Mouse (Mus musculus): ENCODE measurements around the gene Dscam.

DNA sequence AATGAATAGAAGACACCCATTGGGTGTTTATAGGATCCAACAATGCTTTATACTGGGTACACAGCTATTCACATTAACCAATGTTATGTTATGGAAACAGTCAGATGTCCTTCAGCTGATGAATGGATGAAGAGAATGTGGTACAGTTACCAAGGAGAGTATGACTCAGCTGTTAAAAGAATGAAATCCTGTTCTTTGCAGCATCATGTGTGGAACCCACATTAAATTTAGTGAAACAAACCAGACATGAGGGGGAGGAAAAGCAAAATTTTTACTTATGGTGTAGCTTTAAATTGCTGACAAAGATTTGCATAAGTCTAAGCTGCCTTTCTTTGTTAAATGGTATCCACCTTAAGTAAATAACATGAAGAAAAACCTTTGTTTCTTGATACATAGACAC is 610.8 kb downstream of the Dscam start:
- TF ChIP-seq CTCF (IDR thresholded peaks at IDR 0.05; ENCODE audit: control insufficient read depth, insufficient read depth, low read length): no peak
- no peak for TF ChIP-seq POLR2A (IDR thresholded peaks at IDR 0.05; ENCODE audit: borderline replicate concordance, control insufficient read depth, low read depth, low read length)
